Comparison of ENCODE assay signal across 15 mouse cellular contexts in the genomic region with DNA sequence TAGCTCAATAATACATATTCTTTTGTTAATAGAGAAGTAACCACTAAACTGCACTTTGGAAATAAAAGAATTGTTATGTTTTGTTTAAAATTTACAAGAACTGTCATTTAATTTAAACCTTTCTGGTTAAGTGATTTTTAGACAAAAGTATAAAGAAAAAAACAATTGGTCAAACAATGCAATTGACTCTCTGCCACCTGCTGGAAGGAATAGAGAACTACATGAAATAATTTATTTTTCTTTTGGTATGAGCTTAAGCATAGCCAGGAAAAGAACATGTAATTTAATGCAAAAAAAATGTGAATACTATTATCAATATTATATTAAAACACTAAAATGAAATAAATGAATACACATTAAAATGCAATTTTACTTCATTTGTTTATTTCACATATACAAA.
DNase-seq lines count a peak whose midpoint lies in the region; ATAC-seq and TF ChIP-seq lines count a peak whose summit lies in the region.
"Had no signal": no experiment of that assay in that cellular context is flagged by ENCODE, and none has a peak within 500 bp of the region (broad histone marks: within the 10 kb centered on the region; RNA-seq: fewer than 3 reads in every experiment).

No protein-coding gene starts in this region.

- no peaks in the 10 kb centered on the region for H3K27me3 ChIP-seq in cerebellum, adult 2 months (ENCODE audit: control insufficient read depth, insufficient read depth, low read length)
- H3K27me3 ChIP-seq in kidney, postnatal 0 days (ENCODE audit: insufficient read depth, low read length), result no peaks in the 10 kb centered on the region

- H3K4me2 ChIP-seq in kidney, postnatal 0 days (ENCODE audit: low read length), result no peak overlapping the region

- H3K36me3 ChIP-seq in kidney, postnatal 0 days (ENCODE audit: insufficient read depth, low read length), result no peaks in the 10 kb centered on the region
- H3K36me3 ChIP-seq: hindbrain, embryonic 10.5 days had no signal

- no peaks in the 10 kb centered on the region for H3K9me3 ChIP-seq in kidney, postnatal 0 days (replicated peaks; ENCODE audit: low read length)
- H3K9me3 ChIP-seq: hindbrain, embryonic 10.5 days had no signal

- DNase-seq in cerebellum, adult 2 months, result no peak
- no peak for DNase-seq in cerebellum, adult 11-12 months
- peak; percentile 58 for DNase-seq in kidney, postnatal 0 days (ENCODE audit: low spot score)
- no peak for DNase-seq in kidney, postnatal 4 days
- peak; percentile 23 for DNase-seq in MN1 (ENCODE audit: low spot score)
- peak; percentile 16 for DNase-seq in hindlimb bud, embryonic 11.5 days (ENCODE audit: extremely low spot score, low read depth, low spot score)
- DNase-seq in urinary bladder, adult 2 months (ENCODE audit: low spot score), result no peak
- DNase-seq in gastrocnemius, postnatal 25 days, result no peak
- DNase-seq: adrenal gland, adult 2 months; B cell, adult 2 months; cerebellum, adult 18-20 months; heart, adult 11 months; liver; thymus, postnatal 4 days had no signal

- H3K4me1 ChIP-seq in cerebellum, adult 2 months (ENCODE audit: control insufficient read depth, insufficient read depth, low read length), result no peaks in the 10 kb centered on the region
- H3K4me1 ChIP-seq in kidney, postnatal 0 days (replicated peaks; ENCODE audit: insufficient read depth, low read length), result no peaks in the 10 kb centered on the region
- H3K4me1 ChIP-seq: hindbrain, embryonic 10.5 days had no signal

- no peak overlapping the region for H3K27ac ChIP-seq in cerebellum, adult 2 months (ENCODE audit: insufficient read depth, low read length)
- H3K27ac ChIP-seq in kidney, postnatal 0 days, result no peak overlapping the region
- H3K27ac ChIP-seq: hindbrain, embryonic 10.5 days had no signal

- TF ChIP-seq CTCF in cerebellum, adult 2 months (IDR thresholded peaks at IDR 0.05; ENCODE audit: borderline replicate concordance, insufficient read depth, low read depth, low read length), result peak; percentile 22; the same call in 1 of the 2 replicates
- peak; percentile 73 for TF ChIP-seq CTCF in kidney, postnatal 0 days (IDR thresholded peaks at IDR 0.05; ENCODE audit: low read depth)

- no peak for TF ChIP-seq POLR2A in cerebellum, adult 2 months (IDR thresholded peaks at IDR 0.05; ENCODE audit: borderline replicate concordance, insufficient read depth, low read length)

- no peak overlapping the region for H3K9ac ChIP-seq in kidney, postnatal 0 days (ENCODE audit: low read depth, low read length)

- no peak for ATAC-seq in kidney, postnatal 0 days (replicated peaks; ENCODE audit: low FRiP score, low read depth)

- no peak overlapping the region for H3K4me3 ChIP-seq in cerebellum, adult 2 months (replicated peaks; ENCODE audit: insufficient read depth, low read depth, low read length)
- no peak overlapping the region for H3K4me3 ChIP-seq in kidney, postnatal 0 days (replicated peaks; ENCODE audit: low read depth, low read length)
- H3K4me3 ChIP-seq: hindbrain, embryonic 10.5 days had no signal

Comparison
In these comparisons a context has a peak if more than half of its experiments do, and no peak if none do; other contexts are left out.
1. DNase-seq: peak in kidney, postnatal 0 days (single experiment), MN1 (single experiment) and hindlimb bud, embryonic 11.5 days (single experiment); none in cerebellum, adult 2 months (0 of 2), cerebellum, adult 11-12 months (single experiment), kidney, postnatal 4 days (0 of 2), urinary bladder, adult 2 months (single experiment) and gastrocnemius, postnatal 25 days (single experiment).